Mouse (Mus musculus) testis, adult 2 months (tissue): ENCODE results near the gene Cyfip2. TPM values are rescaled to one million over a fixed set of nuclear protein-coding genes. Genes with fewer than 3 reads are reported as not detected.

ENCODE experiments used
- H3K27ac ChIP-seq: fragments of 200-500 bp; 2 replicates; pipeline ENCODE4 v1.5.1; 2012; ENCODE audit warnings: low read depth, low read length; ENCODE audit not compliant: control insufficient read depth, insufficient read depth
- H3K27me3 ChIP-seq: fragments of 200-500 bp; 2 replicates; pipeline ENCODE4 v1.6.1; 2012; ENCODE audit warnings: mild to moderate bottlenecking, low read length, moderate library complexity; ENCODE audit not compliant: control insufficient read depth, insufficient read depth
- H3K36me3 ChIP-seq: fragments of 200-500 bp; 2 replicates; pipeline ENCODE4 v1.6.1; 2012; ENCODE audit warnings: mild to moderate bottlenecking, low read length; ENCODE audit not compliant: control insufficient read depth, insufficient read depth
- H3K4me1 ChIP-seq: fragments of 200-500 bp; 2 replicates; pipeline ENCODE4 v1.6.1; 2012; ENCODE audit warnings: low read length; ENCODE audit not compliant: control insufficient read depth, insufficient read depth
- H3K4me3 ChIP-seq: fragments of 200-500 bp; 2 replicates; pipeline ENCODE4 v1.5.1; 2012; ENCODE audit warnings: low read depth, mild to moderate bottlenecking, low read length, moderate library complexity, mixed read lengths; ENCODE audit not compliant: control insufficient read depth
- CTCF ChIP-seq: fragments of 200-500 bp; IDR thresholded peaks from 2 replicates; pipeline ENCODE4 v1.5.1; 2012; ENCODE audit warnings: low read depth, mild to moderate bottlenecking, inconsistent platforms, low read length, moderate library complexity; ENCODE audit not compliant: control insufficient read depth, insufficient read depth, insufficient replicate concordance
- POLR2A ChIP-seq: fragments of 200-500 bp; IDR thresholded peaks from 2 replicates; pipeline ENCODE4 v1.6.1; 2012; ENCODE audit warnings: low read depth, mild to moderate bottlenecking, inconsistent platforms, low read length, moderate library complexity; ENCODE audit not compliant: control insufficient read depth
- polyA plus RNA-seq: library from polyadenylated mRNA; depleted of rRNA; stranded (reverse); fragments of >200 nt; gene quantifications from 2 replicates; pipeline ENCODE4 v1.2.3, GENCODE M21; 2012

The Cyfip2 gene
- polyA plus RNA-seq, 1 experiment: 1.6 TPM

DNA sequence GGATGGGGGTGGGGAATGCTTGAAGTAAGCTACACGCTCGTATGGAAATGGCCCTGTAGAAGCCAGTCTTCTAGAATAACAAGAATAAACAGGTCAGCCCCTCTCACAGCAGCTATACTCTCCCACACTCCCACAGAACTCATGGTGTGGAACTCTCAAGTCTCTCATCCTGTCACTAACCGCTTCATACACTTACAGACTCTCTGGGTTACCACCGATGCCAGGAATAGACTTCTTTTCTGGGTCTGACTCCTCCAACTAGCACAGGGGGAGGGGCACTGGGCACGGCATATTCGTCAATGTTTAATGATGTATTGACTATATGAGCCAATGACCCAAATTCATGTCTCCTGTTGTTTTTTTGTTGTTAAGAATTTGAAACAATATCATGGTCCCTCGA, 5.9 kb downstream of the Cyfip2 start:
- TF ChIP-seq POLR2A (no peak), CTCF (no peak)
- Histone ChIP-seq H3K36me3 (no peaks in the 10 kb centered on the region), H3K4me1 (no peaks in the 10 kb centered on the region; the same call in 1 of the 2 replicates), H3K27me3 (no peaks in the 10 kb centered on the region), H3K27ac (no peak overlapping the region), H3K4me3 (no peak overlapping the region)

DNA sequence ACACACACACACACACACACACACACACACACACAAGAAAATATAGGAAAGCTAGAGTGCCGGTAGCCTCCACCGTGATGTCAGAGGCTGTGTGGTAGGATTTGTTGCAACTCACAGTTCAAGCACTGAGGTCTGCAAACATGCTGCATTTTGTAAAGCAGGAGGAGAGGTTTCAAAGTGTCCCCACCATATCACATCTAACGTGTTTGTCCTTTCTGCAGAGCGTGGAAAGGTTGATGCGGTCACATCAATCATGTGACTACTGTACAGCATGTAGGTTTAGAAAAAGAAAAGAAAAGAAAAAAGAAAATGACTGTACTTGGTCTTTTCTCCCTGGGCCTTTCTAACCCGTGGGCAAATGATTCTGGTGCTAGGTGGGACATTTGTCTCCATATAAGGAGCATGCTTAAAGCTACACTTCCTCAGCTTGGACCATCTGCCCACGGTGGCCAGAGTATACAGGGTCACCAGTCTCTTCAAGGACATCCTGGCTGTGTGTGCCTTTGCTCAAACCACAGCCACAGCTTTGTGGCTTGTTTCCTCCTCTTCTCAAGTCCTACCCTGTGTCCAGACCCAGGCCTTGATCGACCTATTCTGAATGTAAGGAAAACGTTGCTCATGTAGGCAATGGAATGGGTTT, 6.7 kb downstream of the Cyfip2 start:
- Histone ChIP-seq H3K27ac (no peak overlapping the region), H3K27me3 (no peaks in the 10 kb centered on the region), H3K36me3 (no peaks in the 10 kb centered on the region), H3K4me3 (no peak overlapping the region), H3K4me1 (no peaks in the 10 kb centered on the region)
- TF ChIP-seq CTCF (no peak), POLR2A (no peak)

DNA sequence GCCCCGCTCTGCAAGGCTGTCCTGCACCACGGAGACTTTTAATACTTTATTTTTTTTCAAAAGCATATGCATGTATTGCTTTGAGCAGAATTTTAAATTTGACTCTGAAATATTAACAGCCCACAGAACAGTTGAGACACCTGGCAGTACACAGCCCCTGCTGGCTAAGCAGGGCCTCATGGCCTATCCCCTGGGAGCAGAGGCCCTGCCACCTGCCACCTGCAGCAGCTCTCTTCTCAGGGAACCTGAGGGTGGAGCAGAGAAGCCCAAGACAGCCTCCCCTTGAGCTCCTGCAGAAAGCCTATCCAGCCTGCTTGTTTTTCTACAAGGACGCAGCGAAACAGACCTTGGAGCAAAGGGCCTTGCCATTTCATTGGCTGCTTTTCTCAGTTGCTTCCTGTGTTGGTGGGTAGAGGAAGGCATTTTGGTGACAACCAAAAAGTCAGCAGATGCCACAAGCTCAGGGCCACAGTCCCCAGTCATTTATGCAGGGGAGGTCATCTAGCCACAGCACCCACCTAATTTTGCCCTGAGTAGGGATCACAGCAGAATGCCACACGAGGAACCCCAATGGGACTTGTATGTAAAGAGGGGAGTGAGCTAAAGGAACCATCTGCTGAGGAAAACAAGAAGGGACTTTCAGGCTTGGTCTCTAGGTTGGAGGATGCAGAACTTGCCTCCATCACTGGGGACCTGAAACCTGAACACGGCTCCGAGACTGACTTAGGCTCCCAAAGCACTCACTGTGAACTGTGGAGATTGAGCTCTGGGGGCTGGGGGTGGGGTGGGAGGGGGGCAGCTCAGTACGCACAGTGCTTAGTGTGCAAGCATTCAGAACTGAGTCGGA, 7.6 kb downstream of the Cyfip2 start:
- H3K4me3 ChIP-seq: no peak overlapping the region
- no peaks in the 10 kb centered on the region for H3K4me1 ChIP-seq
- H3K27ac ChIP-seq: no peak overlapping the region
- no peaks in the 10 kb centered on the region for H3K27me3 ChIP-seq
- no peaks in the 10 kb centered on the region for H3K36me3 ChIP-seq
- TF ChIP-seq CTCF (no peak), POLR2A (no peak)

- no peak overlapping the region for H3K4me3 ChIP-seq
- H3K27me3 ChIP-seq: no peaks in the 10 kb centered on the region
- TF ChIP-seq CTCF: no peak
- no peak for TF ChIP-seq POLR2A
- no peaks in the 10 kb centered on the region for H3K4me1 ChIP-seq
- no peaks in the 10 kb centered on the region for H3K36me3 ChIP-seq
- H3K27ac ChIP-seq: no peak overlapping the region
Measured at GRCm38 (mm10) chr11:46304093-46304492, 8.6 kb downstream of the Cyfip2 start.

GRCm38 (mm10) chr11:46302471-46302870, 10.2 kb downstream of the Cyfip2 start:
- H3K27ac ChIP-seq: no peak overlapping the region
- TF ChIP-seq CTCF (no peak), POLR2A (no peak)
- no peaks in the 10 kb centered on the region for H3K4me1 ChIP-seq
- H3K4me3 ChIP-seq: no peak overlapping the region
- no peaks in the 10 kb centered on the region for H3K27me3 ChIP-seq
- no peaks in the 10 kb centered on the region for H3K36me3 ChIP-seq

DNA sequence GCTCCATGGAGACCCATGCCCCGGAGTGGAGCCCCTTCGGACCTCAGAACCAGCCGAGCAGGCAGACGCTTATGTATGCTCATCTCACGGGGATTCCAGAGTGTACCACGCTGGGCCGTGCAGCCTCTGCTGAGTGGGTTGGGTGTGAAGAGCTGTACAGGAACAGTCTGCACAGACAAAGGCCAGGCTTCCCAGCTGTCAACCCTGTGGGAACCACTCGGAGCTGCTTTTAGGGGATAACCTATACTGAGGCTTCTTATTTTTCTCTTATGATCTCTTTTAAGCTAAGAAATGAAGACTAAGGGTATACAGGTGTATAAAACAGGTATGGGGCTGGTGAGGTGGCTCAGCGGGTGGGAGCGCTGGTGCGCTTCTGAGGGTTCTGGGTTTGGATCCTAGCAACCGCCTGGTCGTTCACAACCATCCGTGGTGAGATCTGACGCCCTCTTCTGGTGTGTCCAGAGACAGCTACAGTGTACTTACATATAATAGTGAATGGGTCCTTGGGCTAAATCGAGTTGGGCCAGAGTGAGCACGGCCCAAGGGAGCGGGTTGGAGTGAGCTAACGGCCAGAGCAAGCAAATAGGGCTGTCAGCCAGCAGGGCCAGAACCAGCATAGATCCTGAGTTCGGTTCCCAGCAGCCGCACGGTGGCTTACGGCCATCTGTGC, 10.9 kb downstream of the Cyfip2 start:
- H3K36me3 ChIP-seq: no peaks in the 10 kb centered on the region
- no peak overlapping the region for H3K27ac ChIP-seq
- H3K4me3 ChIP-seq: no peak overlapping the region
- H3K4me1 ChIP-seq: no peaks in the 10 kb centered on the region
- no peak for TF ChIP-seq CTCF
- TF ChIP-seq POLR2A: no peak
- no peaks in the 10 kb centered on the region for H3K27me3 ChIP-seq

DNA sequence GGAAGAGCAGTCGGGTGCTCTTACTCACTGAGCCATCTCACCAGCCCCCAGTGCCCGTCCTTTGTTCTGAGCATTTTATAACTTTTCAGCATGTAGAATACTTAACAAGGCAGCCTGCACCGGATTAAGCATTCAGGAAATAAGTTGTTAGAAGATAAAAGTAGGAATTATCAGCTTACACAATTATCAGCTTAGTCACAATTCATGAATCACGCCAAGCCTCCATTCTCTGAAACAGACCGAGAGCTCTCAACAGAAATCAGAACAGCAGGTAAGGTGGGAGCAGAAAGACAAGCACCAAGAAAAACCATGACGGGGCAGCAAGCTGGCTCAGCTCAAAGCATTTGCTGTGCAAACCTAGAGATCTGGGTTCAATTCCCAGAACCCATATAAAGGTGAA, 12.8 kb downstream of the Cyfip2 start:
- Histone ChIP-seq H3K27ac (no peak overlapping the region), H3K4me3 (no peak overlapping the region), H3K4me1 (no peaks in the 10 kb centered on the region), H3K27me3 (no peaks in the 10 kb centered on the region), H3K36me3 (no peaks in the 10 kb centered on the region)
- no peak for TF ChIP-seq CTCF
- TF ChIP-seq POLR2A: no peak
